In the genomic region with DNA sequence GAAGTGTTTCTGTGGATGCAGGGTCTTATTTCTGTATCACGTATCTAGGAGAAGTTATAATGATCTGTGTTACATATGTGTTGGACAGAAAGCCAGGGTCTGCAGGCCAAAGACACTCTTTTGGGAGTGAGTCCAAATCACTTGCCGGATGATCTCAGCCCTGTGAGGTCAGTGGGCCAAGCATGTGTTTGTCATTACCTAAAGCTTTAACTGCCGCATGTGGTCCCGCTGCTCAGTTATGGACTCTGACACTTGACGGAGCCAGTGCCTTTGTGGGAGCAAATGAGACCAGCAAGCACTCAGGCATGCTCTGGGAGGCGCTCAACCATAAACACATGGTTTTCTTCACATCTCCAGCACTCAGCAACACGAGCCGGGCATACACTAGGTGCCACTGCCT, we compare ENCODE assay signal across 9 mouse cellular contexts. TPM values are rescaled to one million over a fixed set of nuclear protein-coding genes. Genes with fewer than 3 reads are reported as not detected.
DNase-seq lines count a peak whose midpoint lies in the region; ATAC-seq lines count a peak whose summit lies in the region.
"Had no signal": no experiment of that assay in that cellular context is flagged by ENCODE, and none has a peak within 500 bp of the region (broad histone marks: within the 10 kb centered on the region; RNA-seq: fewer than 3 reads in every experiment).

No protein-coding gene starts in this region.

- H3K9ac ChIP-seq in heart, embryonic 11.5 days (ENCODE audit: low read depth, low read length): no peak overlapping the region
- no peak overlapping the region for H3K9ac ChIP-seq in limb, embryonic 11.5 days (ENCODE audit: low read length)

- no peak for ATAC-seq in heart, embryonic 11.5 days (replicated peaks; ENCODE audit: insufficient number of reproducible peaks, low FRiP score, low TSS enrichment)
- ATAC-seq in limb, embryonic 11.5 days (ENCODE audit: insufficient number of reproducible peaks, low FRiP score, low TSS enrichment, low read depth): peak; percentile 88
- no peak for ATAC-seq in monocyte, adult 5-6 weeks (replicated peaks; ENCODE audit: insufficient number of reproducible peaks, low FRiP score, low TSS enrichment, poor library complexity, severe bottlenecking)

- H3K4me1 ChIP-seq in heart, embryonic 11.5 days (ENCODE audit: control insufficient read depth, insufficient read depth, low read length): no peaks in the 10 kb centered on the region
- 0 out of 2 replicates have a peak, but pooled peaks cover 5% of the 10 kb centered on the region for H3K4me1 ChIP-seq in limb, embryonic 11.5 days (ENCODE audit: control insufficient read depth, insufficient read depth, low read length)

- no peak overlapping the region for H3K4me3 ChIP-seq in heart, embryonic 11.5 days (ENCODE audit: low read depth, low read length)
- no peak overlapping the region for H3K4me3 ChIP-seq in limb, embryonic 11.5 days (ENCODE audit: low read depth, low read length)

- no peaks in the 10 kb centered on the region for H3K9me3 ChIP-seq in heart, embryonic 11.5 days (replicated peaks; ENCODE audit: control insufficient read depth, low read length)
- no peaks in the 10 kb centered on the region for H3K9me3 ChIP-seq in limb, embryonic 11.5 days (ENCODE audit: control insufficient read depth, low read length)

- intact Hi-C loops in heart, postnatal 14 days (cut with DNase I): no loop called here

- DNase-seq in heart, postnatal 14 days: peak; percentile 6 to 26
- DNase-seq in adipocyte (ENCODE audit: low spot score): peak; percentile 12
- peak; percentile 25 for DNase-seq in gastrocnemius, postnatal 10 days
- peak; percentile 79 for DNase-seq in limb, embryonic 11.5 days (ENCODE audit: low spot score)
- DNase-seq in right cerebral cortex, postnatal 14 days: no peak
- DNase-seq in frontal cortex, postnatal 10 days (ENCODE audit: low spot score in 2 of 2): no peak
- DNase-seq: thymus, adult 18-20 months had no signal

- H3K4me2 ChIP-seq in heart, embryonic 11.5 days: no peak overlapping the region
- H3K4me2 ChIP-seq in limb, embryonic 11.5 days (ENCODE audit: low read depth, severe bottlenecking): no peak overlapping the region

- no peaks in the 10 kb centered on the region for H3K36me3 ChIP-seq in heart, embryonic 11.5 days (ENCODE audit: control insufficient read depth, insufficient read depth, low read length)
- H3K36me3 ChIP-seq in limb, embryonic 11.5 days (ENCODE audit: control insufficient read depth, insufficient read depth, low read length): no peaks in the 10 kb centered on the region

- WGBS in heart, embryonic 11.5 days (ENCODE audit: insufficient replicate concordance): 40% methylated on average over 8 of the region's 8 CpGs
- 9% methylated on average over 8 of the region's 8 CpGs for WGBS in limb, embryonic 11.5 days

- H3K27ac ChIP-seq in heart, embryonic 11.5 days (ENCODE audit: low read depth, low read length): no peak overlapping the region
- no peak overlapping the region for H3K27ac ChIP-seq in limb, embryonic 11.5 days (replicated peaks; ENCODE audit: low read depth, low read length)

- no peaks in the 10 kb centered on the region for H3K27me3 ChIP-seq in heart, embryonic 11.5 days (ENCODE audit: control insufficient read depth, insufficient read depth, low read length)
- H3K27me3 ChIP-seq in limb, embryonic 11.5 days (ENCODE audit: control insufficient read depth, insufficient read depth, low read length): no peaks in the 10 kb centered on the region

RNA-seq across cellular contexts. Expression of gene Dgki, which starts 45.8 kb away (rescaled TPM):
- total RNA-seq in heart, postnatal 14 days (2021): under 1 TPM; 0.26 to 0.27 TPM
- polyA plus RNA-seq in heart, embryonic 11.5 days (2014; fragmentation: Nextera tagmentation; extraction: Ambion mirVana): 1.0 and 1.1 TPM in 2 replicates
- 1 to 10 TPM in 1 of 2 experiments, under 1 TPM in 1; 0.61 to 1.7 TPM for total RNA-seq in gastrocnemius, postnatal 10 days (2021)
- polyA plus RNA-seq in limb, embryonic 11.5 days (2014; fragmentation: Nextera tagmentation; extraction: Ambion mirVana): 0.92 and 0.97 TPM in 2 replicates
- 0.32 TPM in 1 of 3 replicates, not detected in the others for total RNA-seq in monocyte, adult 5-6 weeks (2017)

Comparison
In these comparisons a context has a peak if more than half of its experiments do, and no peak if none do; other contexts are left out.
1. DNase-seq: peak in heart, postnatal 14 days (2 of 2), adipocyte (single experiment), gastrocnemius, postnatal 10 days (single experiment) and limb, embryonic 11.5 days (single experiment); none in right cerebral cortex, postnatal 14 days (single experiment) and frontal cortex, postnatal 10 days (0 of 2).